Mouse (Mus musculus) hindbrain, embryonic 16.5 days (tissue): ENCODE results near the gene Lhx4. TPM values are rescaled to one million over a fixed set of nuclear protein-coding genes. Genes with fewer than 3 reads are reported as not detected.

ENCODE experiments used
- ATAC-seq: fragments of 200-750 bp; cut with Nextera tagmentation; 2 replicates; pipeline ENCODE4 v1.8.0; 2017; ENCODE audit warnings: moderate TSS enrichment, moderate library complexity
- H3K27ac ChIP-seq: fragments of 300-500 bp; sonication (generic); 2 replicates; pipeline ENCODE4 v1.5.1; 2014; ENCODE audit warnings: low read depth, mild to moderate bottlenecking, control low read depth, low read length, moderate library complexity
- H3K27me3 ChIP-seq: fragments of 300-500 bp; sonication (generic); replicated peaks from 2 replicates; pipeline ENCODE4 v1.6.1; 2014; ENCODE audit warnings: low read length; ENCODE audit not compliant: control insufficient read depth, insufficient read depth
- H3K36me3 ChIP-seq: fragments of 300-500 bp; sonication (generic); 2 replicates; pipeline ENCODE4 v1.6.1; 2014; ENCODE audit warnings: mild to moderate bottlenecking, low read length, moderate library complexity, mixed read lengths; ENCODE audit not compliant: control insufficient read depth, insufficient read depth
- H3K4me1 ChIP-seq: fragments of 300-500 bp; sonication (generic); 2 replicates; pipeline ENCODE4 v1.6.1; 2014; ENCODE audit warnings: low read depth, low read length; ENCODE audit not compliant: control insufficient read depth, insufficient read depth
- H3K4me2 ChIP-seq: fragments of 300-500 bp; sonication (generic); 2 replicates; pipeline ENCODE4 v1.6.1; 2014; ENCODE audit warnings: mild to moderate bottlenecking, low read length, control low read depth, moderate library complexity
- H3K4me3 ChIP-seq: fragments of 300-500 bp; sonication (generic); 2 replicates; pipeline ENCODE4 v1.5.1; 2014; ENCODE audit warnings: mild to moderate bottlenecking, low read length, control low read depth, moderate library complexity
- H3K9ac ChIP-seq: fragments of 300-500 bp; sonication (generic); 2 replicates; pipeline ENCODE4 v1.6.1; 2014; ENCODE audit warnings: low read depth, mild to moderate bottlenecking, control low read depth, low read length, moderate library complexity
- H3K9me3 ChIP-seq: fragments of 300-500 bp; sonication (generic); 2 replicates; pipeline ENCODE4 v1.6.1; 2014; ENCODE audit warnings: mild to moderate bottlenecking, low read length, moderate library complexity; ENCODE audit not compliant: control insufficient read depth
- WGBS: fragments of 180-500 bp; shearing (Covaris S2); extraction: QIAGEN DNeasy Blood & Tissue Kit; methylation state at CpG from one replicate; pipeline ENCODE4 v1.1.7; 2014; 5-methylcytosine and 5-hydroxymethylcytosine counted together
- polyA plus RNA-seq: library from polyadenylated mRNA; unstranded; fragments of >200 nt; fragmentation: Nextera tagmentation; extraction: Ambion mirVana; gene quantifications from 2 replicates; pipeline ENCODE4 v1.2.1, GENCODE M21; 2015

The Lhx4 gene
- polyA plus RNA-seq, 1 experiment from 2014 or later: 1.7 TPM

GRCm38 (mm10) chr1:155737017-155737808 lies 14.3 kb downstream of the Lhx4 start:
- H3K27ac ChIP-seq: no peak overlapping the region
- WGBS: 1% methylated on average over 56 of the region's 58 CpGs
- no peaks in the 10 kb centered on the region for H3K9me3 ChIP-seq
- peaks cover 68% of the 10 kb centered on the region for H3K27me3 ChIP-seq
- H3K4me2 ChIP-seq: no peak overlapping the region
- peaks cover 19% of the 10 kb centered on the region for H3K4me1 ChIP-seq
- no peak for ATAC-seq
- H3K4me3 ChIP-seq: no peak overlapping the region
- no peaks in the 10 kb centered on the region for H3K36me3 ChIP-seq
- no peak overlapping the region for H3K9ac ChIP-seq

- WGBS: 2% methylated on average over 26 of the region's 26 CpGs
- Histone ChIP-seq H3K9me3 (no peaks in the 10 kb centered on the region), H3K4me3 (no peak overlapping the region), H3K27ac (no peak overlapping the region), H3K27me3 (peaks cover 74% of the 10 kb centered on the region), H3K4me1 (peaks cover 10% of the 10 kb centered on the region), H3K36me3 (no peaks in the 10 kb centered on the region), H3K9ac (no peak overlapping the region), H3K4me2 (no peak overlapping the region)
- ATAC-seq: no peak
Measured at GRCm38 (mm10) chr1:155736096-155736825, 15.2 kb downstream of the Lhx4 start.

- H3K4me3 ChIP-seq: no peak overlapping the region
- WGBS: 2% methylated on average over 2 of the region's 2 CpGs
- no peaks in the 10 kb centered on the region for H3K36me3 ChIP-seq
- H3K9ac ChIP-seq: no peak overlapping the region
- no peaks in the 10 kb centered on the region for H3K9me3 ChIP-seq
- no peak overlapping the region for H3K4me2 ChIP-seq
- H3K27ac ChIP-seq: no peak overlapping the region
- H3K4me1 ChIP-seq: peaks cover 3% of the 10 kb centered on the region
- ATAC-seq: no peak
- H3K27me3 ChIP-seq: peaks cover 65% of the 10 kb centered on the region
Measured at GRCm38 (mm10) chr1:155731156-155731555, 20.3 kb downstream of the Lhx4 start.

- no peak for ATAC-seq
- H3K36me3 ChIP-seq: no peaks in the 10 kb centered on the region
- H3K4me2 ChIP-seq: peak overlapping the region; percentile 20
- 2% methylated on average over 23 of the region's 23 CpGs for WGBS
- peaks cover 3% of the 10 kb centered on the region for H3K4me1 ChIP-seq
- no peak overlapping the region for H3K27ac ChIP-seq
- H3K27me3 ChIP-seq: peaks cover 51% of the 10 kb centered on the region
- H3K9me3 ChIP-seq: no peaks in the 10 kb centered on the region
- no peak overlapping the region for H3K4me3 ChIP-seq
- H3K9ac ChIP-seq: no peak overlapping the region
Measured at GRCm38 (mm10) chr1:155729113-155729795, 22.2 kb downstream of the Lhx4 start.

GRCm38 (mm10) chr1:155727830-155728229 lies 23.7 kb downstream of the Lhx4 start:
- Histone ChIP-seq H3K36me3 (no peaks in the 10 kb centered on the region), H3K4me3 (no peak overlapping the region), H3K4me2 (no peak overlapping the region), H3K9ac (no peak overlapping the region), H3K27me3 (peaks cover 51% of the 10 kb centered on the region), H3K9me3 (no peaks in the 10 kb centered on the region), H3K4me1 (peaks cover 3% of the 10 kb centered on the region), H3K27ac (no peak overlapping the region)
- 25% methylated on average over 10 of the region's 10 CpGs for WGBS
- ATAC-seq: no peak

GRCm38 (mm10) chr1:155725876-155726275 lies 25.6 kb downstream of the Lhx4 start:
- 36% methylated on average over 2 of the region's 2 CpGs for WGBS
- ATAC-seq: no peak
- peaks cover 34% of the 10 kb centered on the region for H3K27me3 ChIP-seq

GRCm38 (mm10) chr1:155724301-155724700 lies 27.2 kb downstream of the Lhx4 start:
- no peaks in the 10 kb centered on the region for H3K9me3 ChIP-seq
- no peak overlapping the region for H3K4me2 ChIP-seq
- 78% methylated on average over 3 of the region's 3 CpGs for WGBS
- peaks cover 1% of the 10 kb centered on the region for H3K4me1 ChIP-seq
- H3K36me3 ChIP-seq: no peaks in the 10 kb centered on the region
- no peak for ATAC-seq
- H3K27me3 ChIP-seq: peaks cover 20% of the 10 kb centered on the region
- no peak overlapping the region for H3K27ac ChIP-seq
- H3K4me3 ChIP-seq: no peak overlapping the region
- H3K9ac ChIP-seq: no peak overlapping the region

More at GRCm38 (mm10) chr1:155725876-155726275, 25.6 kb downstream of the Lhx4 start:
- no peak overlapping the region for H3K4me2 ChIP-seq
- no peak overlapping the region for H3K27ac ChIP-seq
- no peak overlapping the region for H3K9ac ChIP-seq
- H3K36me3 ChIP-seq: no peaks in the 10 kb centered on the region
- no peak overlapping the region for H3K4me3 ChIP-seq
- H3K9me3 ChIP-seq: no peaks in the 10 kb centered on the region
- peaks cover 3% of the 10 kb centered on the region for H3K4me1 ChIP-seq

- peak; percentile 63; the same call in 1 of the 2 replicates for ATAC-seq
Measured at GRCm38 (mm10) chr1:155722185-155722584, 29.3 kb downstream of the Lhx4 start.

GRCm38 (mm10) chr1:155721443-155721842 lies 30.0 kb downstream of the Lhx4 start:
- no peak overlapping the region for H3K4me2 ChIP-seq
- no peak for ATAC-seq
- no peak overlapping the region for H3K27ac ChIP-seq
- H3K9ac ChIP-seq: no peak overlapping the region
- 29% methylated on average over 8 of the region's 8 CpGs for WGBS
- no peaks in the 10 kb centered on the region for H3K36me3 ChIP-seq
- H3K4me3 ChIP-seq: no peak overlapping the region
- no peaks in the 10 kb centered on the region for H3K9me3 ChIP-seq
- H3K27me3 ChIP-seq: peaks cover 17% of the 10 kb centered on the region
- H3K4me1 ChIP-seq: no peaks in the 10 kb centered on the region; the same call in 1 of the 2 replicates

More at GRCm38 (mm10) chr1:155722185-155722584, 29.3 kb downstream of the Lhx4 start:
- H3K4me3 ChIP-seq: peak overlapping the region; percentile 20; the same call in 1 of the 2 replicates
- peaks cover 17% of the 10 kb centered on the region for H3K27me3 ChIP-seq
- whole genome bisulfite sequencing: 2% methylated on average over 13 of the region's 13 CpGs
- no peak overlapping the region for H3K27ac ChIP-seq
- H3K9me3 ChIP-seq: no peaks in the 10 kb centered on the region
- peak overlapping the region; percentile 22; the same call in 1 of the 2 replicates for H3K9ac ChIP-seq
- no peaks in the 10 kb centered on the region for H3K36me3 ChIP-seq
- H3K4me1 ChIP-seq: no peaks in the 10 kb centered on the region; the same call in 1 of the 2 replicates
- H3K4me2 ChIP-seq: peak overlapping the region; percentile 46
